Mouse (Mus musculus): Measurements from ENCODE around the gene Gpr68.

DNA sequence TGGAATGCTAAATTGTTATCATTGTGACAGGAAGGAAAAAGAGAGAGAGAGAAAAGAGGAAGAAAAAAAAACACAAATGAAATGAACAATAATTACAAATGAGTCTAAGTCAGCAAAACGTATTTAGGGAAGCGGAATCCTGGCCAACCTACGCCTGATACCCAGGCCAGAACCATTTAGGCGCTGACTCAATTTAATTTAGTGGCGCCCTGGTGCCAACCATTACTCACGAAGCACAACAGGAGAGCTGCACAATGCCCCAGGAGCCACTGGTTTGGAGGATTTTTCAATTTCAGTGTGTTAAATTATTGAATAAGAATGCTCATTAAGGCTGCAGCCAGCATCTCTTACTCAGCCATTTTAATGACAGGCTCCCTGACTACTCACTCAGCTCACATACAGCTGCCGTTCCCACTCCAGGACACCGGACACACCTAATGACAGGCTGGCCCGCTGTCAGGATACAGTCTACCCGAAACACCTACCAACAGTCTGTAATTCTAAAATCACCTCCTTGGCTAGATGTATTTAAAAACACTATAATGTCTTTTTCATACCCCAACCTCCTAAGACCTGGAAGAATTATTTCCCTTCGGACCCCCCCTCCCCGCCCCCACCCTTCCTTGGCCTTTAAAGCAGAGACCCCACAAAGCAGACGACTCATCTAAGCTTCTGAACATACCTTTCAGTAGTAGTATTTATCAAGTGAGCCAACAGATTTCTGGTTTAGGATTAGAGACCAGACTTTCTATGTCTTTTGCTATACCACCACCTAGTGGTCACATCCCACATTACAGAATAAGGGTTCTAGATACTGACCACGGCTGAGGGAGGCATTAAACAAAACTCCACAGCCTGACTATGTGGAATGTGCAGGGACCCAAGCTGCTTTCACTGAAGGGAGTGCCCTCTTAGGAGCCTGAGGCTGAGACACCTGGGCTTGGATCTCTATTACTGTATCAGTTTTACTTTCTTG, 17.9 kb upstream of the Gpr68 start:
- TF ChIP-seq POLR2A (IDR thresholded peaks at IDR 0.05; ENCODE audit: control insufficient read depth, extremely low read depth, insufficient read depth, low read length, poor library complexity) (no peak), CTCF (IDR thresholded peaks at IDR 0.05; ENCODE audit: borderline replicate concordance, control insufficient read depth, extremely low read depth, insufficient read depth, low read length, poor library complexity) (no peak)

All from thymus, adult 2 months (tissue).